Mouse (Mus musculus) myocyte (in vitro differentiated cells): ENCODE data around the gene Abcc12.

Source experiments
- E2F4 ChIP-seq: IDR thresholded peaks from one replicate; pipeline ENCODE4 v1.6.1; 2011; ENCODE audit warnings: mild to moderate bottlenecking, control low read depth, moderate library complexity; ENCODE audit not compliant: insufficient read depth
- MYOD1 ChIP-seq, 3 experiments: IDR thresholded peaks; one replicate each; pipeline ENCODE4 v1.6.1; 2011; ENCODE audit warnings: control low read depth in 2 of 3, low read depth in 2 of 3, mild to moderate bottlenecking in 2 of 3, moderate library complexity in 1 of 3; ENCODE audit not compliant: insufficient read length in 2 of 3, control insufficient read depth in 1 of 3
- MYOG ChIP-seq, 3 experiments: IDR thresholded peaks; one replicate each; pipeline ENCODE4 v1.6.1; 2011; ENCODE audit warnings: control low read depth in 2 of 3, low read depth in 2 of 3, mild to moderate bottlenecking in 2 of 3; ENCODE audit not compliant: insufficient read length in 2 of 3, control insufficient read depth in 1 of 3, insufficient read depth in 1 of 3
- POLR2A ChIP-seq: IDR thresholded peaks from one replicate; pipeline ENCODE4 v1.6.1; 2011; ENCODE audit warnings: low read depth, mild to moderate bottlenecking, control low read depth, moderate library complexity; ENCODE audit not compliant: insufficient read length
- TCF12 ChIP-seq: IDR thresholded peaks from one replicate; pipeline ENCODE4 v1.6.1; 2011; ENCODE audit warnings: mild to moderate bottlenecking, control low read depth; ENCODE audit not compliant: poor library complexity, insufficient read depth, severe bottlenecking
- USF1 ChIP-seq: IDR thresholded peaks from one replicate; pipeline ENCODE4 v1.6.1; 2011; ENCODE audit warnings: low read depth, mild to moderate bottlenecking, control low read depth, moderate library complexity

DNA sequence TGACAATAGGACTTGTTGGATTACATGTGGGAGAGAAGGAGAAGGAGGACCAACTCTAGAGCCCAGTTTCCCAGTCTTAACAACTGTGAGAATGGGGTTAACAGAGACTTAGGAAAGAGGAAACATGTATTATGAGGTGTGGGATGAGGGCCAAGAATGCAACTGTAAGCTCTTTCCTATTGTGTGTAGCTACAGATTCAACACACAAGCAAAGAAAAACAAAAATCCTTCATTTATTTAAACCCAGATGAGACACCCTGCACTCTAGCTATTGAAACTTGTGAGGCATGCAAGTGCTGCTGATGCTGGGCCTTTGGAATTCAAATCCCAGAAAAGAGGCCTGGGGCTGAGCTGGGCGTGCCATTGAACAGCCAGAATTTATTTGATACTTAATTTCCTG, 18.7 kb downstream of the Abcc12 start:
- no peak for TF ChIP-seq POLR2A
- no peak for TF ChIP-seq MYOD1 (IDR thresholded peaks at IDR 0.05; ENCODE audit: control insufficient read depth in 1 of 3, insufficient read length in 2 of 3, low read depth in 2 of 3)
- TF ChIP-seq TCF12: no peak
- no peak for TF ChIP-seq USF1
- no peak for TF ChIP-seq MYOG (IDR thresholded peaks at IDR 0.05; ENCODE audit: control insufficient read depth in 1 of 3, insufficient read depth in 1 of 3, insufficient read length in 2 of 3, low read depth in 2 of 3)
- no peak for TF ChIP-seq E2F4
